Mouse (Mus musculus): ENCODE measurements around the gene Bptf. TPM values are rescaled to one million over a fixed set of nuclear protein-coding genes. Genes with fewer than 3 reads are reported as not detected.
"Not testable (repeated sequence)": the region's sequence is repeated elsewhere in the genome, so short reads cannot be mapped to it uniquely, and the experiment has no call there.

The Bptf gene
- total RNA-seq, 2 experiments from 2014 or later = 27.1 to 31.8 TPM

DNA sequence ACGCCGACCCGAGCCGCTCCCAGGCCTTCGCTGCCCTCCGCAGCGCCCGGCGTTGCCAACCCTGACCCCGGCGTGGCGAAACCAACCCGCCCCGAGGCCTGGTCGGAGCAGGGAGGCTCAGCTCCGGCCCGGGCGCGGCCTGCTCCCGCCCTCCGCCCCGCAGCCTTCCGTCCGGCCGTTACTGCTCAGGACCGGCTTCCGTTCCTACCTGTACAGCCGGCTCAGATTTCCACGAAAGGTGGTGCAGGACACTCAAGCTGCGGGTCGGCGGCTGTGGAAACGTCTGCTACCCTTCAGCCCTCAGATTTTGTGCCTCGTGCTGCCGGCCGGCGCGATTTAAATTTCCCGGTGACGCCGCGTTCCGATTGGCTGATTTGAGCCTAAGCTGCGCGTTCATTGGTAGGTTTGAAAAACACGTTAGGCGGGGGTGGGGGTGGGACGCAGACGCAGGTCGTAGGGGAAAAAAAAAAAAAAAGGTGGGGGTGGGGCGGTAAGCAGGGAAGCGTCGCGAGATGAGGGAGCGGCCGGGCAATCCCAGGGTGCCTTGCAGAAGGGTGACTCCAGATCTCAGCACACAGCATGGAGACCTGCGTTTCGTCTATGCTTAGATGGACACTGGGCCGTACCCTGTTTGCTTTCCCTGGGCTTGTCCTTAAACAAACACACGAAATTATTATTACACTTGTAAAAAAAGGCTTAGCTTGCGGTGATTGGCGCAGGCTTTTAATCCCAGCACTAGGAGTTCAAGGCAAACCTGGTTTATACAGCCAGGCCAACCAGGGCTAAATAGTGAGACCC, 132.6 kb downstream of the Bptf start, which contains the start of gene Kpna2:
Gene Kpna2, minus strand, starts transcription at position 391 of the 798 bp plus-strand sequence.
- peak; percentile 82 for DNase-seq (ENCODE audit: low spot score)
- intact Hi-C loops (cut with DNase I) = no loop called here

DNA sequence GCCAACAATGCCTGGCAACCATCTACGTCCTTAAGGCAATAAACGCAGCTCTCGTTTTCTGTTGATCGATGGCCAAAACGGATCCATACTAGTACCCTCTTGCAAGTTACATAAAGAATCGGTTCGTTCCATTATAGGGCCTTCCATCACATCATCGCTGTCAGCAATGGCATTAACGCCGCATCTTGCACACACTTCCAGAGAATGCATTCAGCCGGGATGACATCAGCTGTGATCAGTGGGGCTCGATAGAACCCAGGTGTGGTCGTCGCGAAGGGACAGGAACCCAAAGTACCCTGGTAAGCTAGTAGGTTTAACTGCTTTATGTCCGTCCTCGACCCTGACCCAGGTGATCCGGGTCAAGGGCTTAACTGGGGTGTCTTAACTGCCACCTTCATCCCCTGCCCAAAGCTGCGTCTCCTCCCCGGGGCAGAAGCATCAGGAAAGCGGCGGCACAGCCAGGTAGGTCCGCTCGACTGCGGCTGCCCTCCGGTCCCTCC, 133.2 kb downstream of the Bptf start:
- no peak for DNase-seq (ENCODE audit: low spot score)

DNA sequence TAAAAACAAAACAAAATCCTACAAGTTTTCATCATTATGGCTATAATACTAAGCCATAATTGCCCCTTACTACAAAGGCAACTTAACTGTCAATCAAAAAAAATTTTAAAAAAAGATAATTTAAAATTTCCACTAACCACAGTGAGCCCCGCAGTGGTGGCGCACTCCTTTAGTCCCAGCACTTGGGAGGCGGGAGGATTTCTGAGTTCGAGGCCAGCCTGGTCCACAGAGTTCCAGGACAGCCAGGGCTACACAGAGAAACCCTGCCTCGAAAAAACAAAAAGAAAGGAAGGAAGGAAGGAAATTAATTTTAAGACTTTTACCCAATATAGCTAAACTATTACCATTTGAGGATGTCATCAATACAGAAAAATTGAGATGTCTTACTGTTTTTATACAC, 134.0 kb downstream of the Bptf start:
- no peak for DNase-seq (ENCODE audit: low spot score)
- intact Hi-C loops (cut with DNase I) = no loop called here

More for the DNA sequence above, 133.2 kb downstream of the Bptf start:
- intact Hi-C loops (cut with DNase I) = no loop called here

DNA sequence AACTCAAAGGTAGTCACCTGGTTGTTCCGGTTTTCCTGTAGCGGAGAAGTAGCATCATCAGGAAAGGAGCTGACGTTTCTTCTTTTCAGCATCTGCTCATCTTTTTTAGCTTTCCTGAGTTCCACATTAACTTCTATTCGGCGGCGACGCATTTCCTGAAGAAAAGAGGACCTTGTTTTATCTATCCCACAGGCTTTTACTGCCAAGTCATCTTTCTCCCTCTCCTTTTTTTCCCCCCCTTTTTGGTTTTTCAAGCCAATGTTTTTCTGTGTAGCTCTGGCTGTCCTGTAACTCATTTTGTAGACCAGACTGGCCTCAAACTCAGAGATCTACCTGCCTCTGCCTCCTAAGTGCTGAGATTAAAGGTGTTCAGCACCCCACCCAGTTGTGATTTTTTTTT, 135.4 kb downstream of the Bptf start:
- DNase-seq (ENCODE audit: low spot score); intact Hi-C loops (cut with DNase I): not testable (repeated sequence)

DNA sequence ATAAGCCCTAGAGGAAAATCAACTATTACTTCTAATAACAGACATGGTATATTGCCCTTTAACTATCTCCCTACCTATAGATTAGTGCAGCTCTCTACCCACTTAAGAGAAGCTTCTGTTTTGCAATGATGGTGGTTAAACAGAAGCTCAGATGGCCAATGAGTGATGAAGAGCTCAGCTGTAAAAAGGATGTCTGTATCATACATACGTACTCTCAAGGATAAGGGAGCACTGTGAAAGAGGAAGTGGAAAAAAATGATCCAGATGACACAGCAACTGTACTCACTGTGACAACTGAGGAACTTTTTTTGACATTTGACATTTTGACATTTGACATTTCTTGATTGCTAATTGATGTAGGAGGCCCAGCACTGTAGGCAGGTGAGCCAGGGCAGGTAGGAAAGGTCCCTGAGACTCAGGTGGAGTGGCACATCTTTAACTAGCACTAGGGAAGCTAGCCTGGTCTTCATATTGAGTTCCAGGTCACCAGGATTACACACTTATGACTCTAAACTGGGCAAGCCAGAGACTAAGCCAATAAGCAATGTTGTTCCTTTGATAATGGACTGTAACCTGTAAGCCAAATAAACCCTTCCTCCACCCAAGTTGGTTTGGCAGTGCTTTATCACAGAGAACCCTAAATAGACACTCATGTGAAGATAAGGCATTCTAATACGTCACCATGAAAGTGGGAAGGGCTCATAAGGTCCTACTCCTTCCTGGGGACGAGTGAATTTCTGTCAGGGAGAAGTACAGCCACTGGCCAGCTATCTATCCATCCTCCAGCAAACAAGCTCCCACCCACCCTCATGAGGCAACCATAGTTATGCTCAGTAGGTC, 137.5 kb downstream of the Bptf start:
- intact Hi-C loops (cut with DNase I) = no loop called here
- DNase-seq (ENCODE audit: low spot score) = no peak

DNA sequence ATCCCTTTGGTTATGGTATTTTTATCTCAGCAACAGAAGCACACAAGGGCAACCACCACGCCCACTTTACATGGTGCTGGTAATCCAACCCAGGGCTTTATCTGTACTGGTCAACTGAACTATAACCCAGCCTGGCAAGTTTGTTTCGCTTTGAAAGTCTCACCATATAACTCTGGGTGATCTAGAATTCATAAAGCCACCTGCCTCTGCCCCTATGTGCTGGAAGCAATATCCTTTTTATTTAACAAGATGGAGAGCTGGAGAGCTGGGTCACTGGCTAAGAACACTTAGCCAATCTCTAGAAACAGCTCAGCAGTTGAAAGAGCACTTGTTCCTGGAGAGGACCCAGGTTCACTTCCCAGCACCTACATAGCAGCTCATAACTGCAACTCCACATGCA, 144.5 kb downstream of the Bptf start:
- intact Hi-C loops (cut with DNase I) = no loop called here
- no peak for DNase-seq (ENCODE audit: low spot score)

DNA sequence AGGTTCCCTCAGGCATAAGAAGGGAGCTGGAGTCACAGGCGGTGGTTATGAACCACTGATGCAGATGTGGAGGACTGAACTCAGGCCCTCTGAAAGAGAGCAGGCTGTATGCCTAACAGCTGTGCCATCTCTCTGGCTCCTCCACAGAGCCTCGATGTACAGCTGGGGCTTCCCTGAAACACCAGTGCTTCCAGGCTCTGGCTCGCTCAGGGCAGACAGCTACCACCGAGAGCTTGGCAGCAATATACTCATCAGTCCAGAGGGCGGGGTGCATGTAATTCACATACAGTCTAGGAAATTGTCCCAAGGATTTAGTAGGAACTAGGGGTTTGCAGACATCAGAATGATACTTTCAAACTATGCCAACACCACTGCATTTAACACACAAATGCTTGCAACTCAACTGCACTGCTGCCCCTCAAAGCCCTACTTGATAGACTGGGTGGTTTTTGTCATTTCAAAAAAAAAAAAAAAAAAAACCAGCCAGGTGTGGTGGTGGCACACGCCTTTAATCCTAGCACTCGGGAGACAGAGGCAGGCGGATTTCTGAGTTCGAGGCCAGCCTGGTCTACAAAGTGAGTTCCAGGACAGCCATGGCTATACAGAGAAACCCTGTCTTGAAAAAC, 145.8 kb downstream of the Bptf start:
- DNase-seq (ENCODE audit: low spot score); intact Hi-C loops (cut with DNase I): not testable (repeated sequence)

Other genes with a start within 250 kb of the Bptf start
- gene Smurf2, start 211.4 kb downstream of the Bptf start, total RNA-seq (2021) = 10 to 100 TPM; 35.4 to 41.0 TPM
- gene Kpna2, start 132.6 kb downstream of the Bptf start, total RNA-seq (2021) = 10 to 100 TPM; 69.0 to 75.5 TPM
- gene 1810010H24Rik, start 106.4 kb downstream of the Bptf start, total RNA-seq (2021) = 1 to 10 TPM; 2.3 TPM
- gene Nol11, start 57.3 kb upstream of the Bptf start, total RNA-seq (2021) = 10 to 100 TPM; 17.4 to 17.7 TPM